Mouse (Mus musculus) right cerebral cortex, postnatal 25 days (tissue): ENCODE measurements around the gene Rhoj.
"Not testable (repeated sequence)": the region's sequence is repeated elsewhere in the genome, so short reads cannot be mapped to it uniquely, and the experiment has no call there.

Experiments used
- DNase-seq: peaks from one replicate; pipeline ENCODE4 v3.0.0; 2022

Gene Rhoj

GRCm38 (mm10) chr12:75307961-75308951, at the start of gene Rhoj:
Gene Rhoj (plus strand): TSS chr12:75308322.
- peak; percentile 49 for DNase-seq

- DNase-seq = no peak
Observed at GRCm38 (mm10) chr12:75271726-75272125, 36.4 kb upstream of the Rhoj start.

GRCm38 (mm10) chr12:75275730-75276129, 32.4 kb upstream of the Rhoj start:
- no peak for DNase-seq

- no peak for DNase-seq
Observed at GRCm38 (mm10) chr12:75277425-75277824, 30.7 kb upstream of the Rhoj start.

- no peak for DNase-seq
Observed at GRCm38 (mm10) chr12:75280502-75280901, 27.6 kb upstream of the Rhoj start.

GRCm38 (mm10) chr12:75283226-75283625, 24.9 kb upstream of the Rhoj start:
- no peak for DNase-seq

GRCm38 (mm10) chr12:75286166-75286565, 22.0 kb upstream of the Rhoj start:
- DNase-seq = no peak

GRCm38 (mm10) chr12:75290524-75290923, 17.6 kb upstream of the Rhoj start:
- DNase-seq = no peak

GRCm38 (mm10) chr12:75291556-75291955, 16.6 kb upstream of the Rhoj start:
- DNase-seq = no peak

GRCm38 (mm10) chr12:75292939-75293338, 15.2 kb upstream of the Rhoj start:
- no peak for DNase-seq

- DNase-seq = no peak
Observed at GRCm38 (mm10) chr12:75299865-75300264, 8.3 kb upstream of the Rhoj start.

- no peak for DNase-seq
Observed at GRCm38 (mm10) chr12:75304132-75304531, 4.0 kb upstream of the Rhoj start.

- DNase-seq = no peak
Observed at GRCm38 (mm10) chr12:75309756-75310155, 1.6 kb downstream of the Rhoj start.

GRCm38 (mm10) chr12:75310766-75311165, 2.6 kb downstream of the Rhoj start:
- no peak for DNase-seq

GRCm38 (mm10) chr12:75311879-75312278, 3.8 kb downstream of the Rhoj start:
- no peak for DNase-seq

GRCm38 (mm10) chr12:75313992-75314391, 5.9 kb downstream of the Rhoj start:
- DNase-seq = no peak

- DNase-seq = no peak
Observed at GRCm38 (mm10) chr12:75315851-75316250, 7.7 kb downstream of the Rhoj start.

GRCm38 (mm10) chr12:75320441-75320925, 12.4 kb downstream of the Rhoj start:
- no peak for DNase-seq

- DNase-seq = no peak
Observed at GRCm38 (mm10) chr12:75321189-75321588, 13.1 kb downstream of the Rhoj start.

- no peak for DNase-seq
Observed at GRCm38 (mm10) chr12:75329188-75329587, 21.1 kb downstream of the Rhoj start.

- DNase-seq = no peak
Observed at GRCm38 (mm10) chr12:75339894-75340293, 31.8 kb downstream of the Rhoj start.

- no peak for DNase-seq
Observed at GRCm38 (mm10) chr12:75340331-75340730, 32.2 kb downstream of the Rhoj start.

- no peak for DNase-seq
Observed at GRCm38 (mm10) chr12:75348551-75348950, 40.4 kb downstream of the Rhoj start.

- DNase-seq = not testable (repeated sequence)
Observed at GRCm38 (mm10) chr12:75349537-75349936, 41.4 kb downstream of the Rhoj start.
